Mouse (Mus musculus): ENCODE measurements around the gene Arl2bp. TPM values are rescaled to one million over a fixed set of nuclear protein-coding genes. Genes with fewer than 3 reads are reported as not detected.
A peak's percentile ranks its signal among the peaks of the same experiment; 100 is the strongest.

Gene Arl2bp
- polyA plus RNA-seq, 1 experiment from 2014 or later, result 141 TPM

DNA sequence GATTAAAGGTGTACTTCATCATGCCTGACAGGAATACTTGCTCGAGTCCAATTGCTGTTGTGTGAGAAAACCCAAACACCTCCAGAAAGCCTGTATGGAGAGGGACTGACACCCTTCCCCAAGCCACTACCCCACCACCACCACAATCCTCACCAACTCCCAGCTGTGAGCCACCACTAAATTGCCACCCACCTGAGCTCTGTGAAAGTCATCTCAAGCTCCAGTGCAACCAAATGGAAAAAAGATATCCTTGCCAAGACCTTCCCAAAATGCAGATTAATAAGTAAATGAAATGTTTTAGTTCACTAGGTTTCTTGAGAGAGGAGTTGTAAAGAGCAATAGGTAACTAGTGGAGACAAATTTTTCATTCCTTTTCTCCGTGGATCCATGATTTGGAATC lies 1.7 kb upstream of the Arl2bp start:
- WGBS, result 79% methylated on average over 2 of the region's 2 CpGs

DNA sequence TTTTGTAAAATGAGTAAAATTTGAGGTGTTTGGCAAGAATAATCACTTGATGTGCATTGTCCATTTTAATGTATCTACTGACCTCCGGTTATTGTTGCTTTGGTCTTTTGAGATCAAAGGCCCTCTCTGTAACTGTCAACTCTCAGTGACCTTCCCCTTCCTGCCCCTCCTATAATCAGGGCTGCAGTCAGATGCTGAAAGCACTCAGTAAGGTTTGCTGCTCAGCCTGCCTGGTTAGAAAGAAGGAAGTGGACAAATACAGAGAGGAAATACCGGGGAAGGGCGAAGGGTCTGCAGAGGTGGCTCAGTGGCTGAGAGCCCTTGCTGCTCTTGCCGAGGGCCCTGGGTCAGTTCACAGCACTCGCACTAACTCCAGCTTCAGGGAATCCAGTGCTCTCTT lies 8.0 kb downstream of the Arl2bp start:
- Histone ChIP-seq H3K36me3 (peaks cover 59% of the 10 kb centered on the region), H3K27ac (no peak overlapping the region), H3K27me3 (ENCODE audit: insufficient read depth, poor library complexity, severe bottlenecking) (no peaks in the 10 kb centered on the region), H3K9me3 (no peaks in the 10 kb centered on the region), H3K4me1 (no peaks in the 10 kb centered on the region), H3K4me3 (no peak overlapping the region)
- WGBS, result 79% methylated on average over 5 of the region's 5 CpGs
- DNase-seq (ENCODE audit: low spot score), result peak; percentile 57

More for the DNA sequence above, 1.7 kb upstream of the Arl2bp start:
- no peak overlapping the region for H3K27ac ChIP-seq
- no peak overlapping the region for H3K4me3 ChIP-seq
- no peaks in the 10 kb centered on the region for H3K27me3 ChIP-seq (ENCODE audit: insufficient read depth, poor library complexity, severe bottlenecking)
- H3K36me3 ChIP-seq, result peaks cover 24% of the 10 kb centered on the region
- no peak for DNase-seq (ENCODE audit: low spot score)
- H3K9me3 ChIP-seq, result no peaks in the 10 kb centered on the region
- peaks cover 3% of the 10 kb centered on the region for H3K4me1 ChIP-seq

DNA sequence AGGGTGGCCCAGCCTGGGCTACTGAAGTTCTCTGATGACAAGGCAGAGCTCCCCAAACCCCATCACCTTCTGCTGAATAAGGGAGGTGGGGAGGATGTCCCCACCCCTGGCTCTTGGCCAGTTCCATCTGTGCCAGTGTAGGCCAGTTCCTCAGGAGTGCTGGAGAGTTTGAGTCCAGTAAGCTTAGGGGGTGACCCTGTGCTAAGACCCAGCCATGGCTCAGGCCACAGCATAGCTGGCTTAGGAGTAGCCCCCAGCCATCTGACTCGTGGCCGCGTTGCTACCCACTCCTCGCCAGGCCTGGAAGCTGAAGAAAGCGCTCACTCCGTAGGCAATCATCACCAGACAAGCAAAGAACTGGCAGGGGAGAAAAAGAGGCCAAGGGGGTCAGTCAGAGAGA lies 9.5 kb downstream of the Arl2bp start:
- no peak overlapping the region for H3K27ac ChIP-seq
- 87% methylated on average over 6 of the region's 6 CpGs for whole genome bisulfite sequencing
- no peak overlapping the region for H3K4me3 ChIP-seq
- peak; percentile 70 for DNase-seq (ENCODE audit: low spot score)
- H3K27me3 ChIP-seq (ENCODE audit: insufficient read depth, poor library complexity, severe bottlenecking), result no peaks in the 10 kb centered on the region
- no peaks in the 10 kb centered on the region for H3K4me1 ChIP-seq
- H3K9me3 ChIP-seq, result no peaks in the 10 kb centered on the region
- H3K36me3 ChIP-seq, result peaks cover 44% of the 10 kb centered on the region

DNA sequence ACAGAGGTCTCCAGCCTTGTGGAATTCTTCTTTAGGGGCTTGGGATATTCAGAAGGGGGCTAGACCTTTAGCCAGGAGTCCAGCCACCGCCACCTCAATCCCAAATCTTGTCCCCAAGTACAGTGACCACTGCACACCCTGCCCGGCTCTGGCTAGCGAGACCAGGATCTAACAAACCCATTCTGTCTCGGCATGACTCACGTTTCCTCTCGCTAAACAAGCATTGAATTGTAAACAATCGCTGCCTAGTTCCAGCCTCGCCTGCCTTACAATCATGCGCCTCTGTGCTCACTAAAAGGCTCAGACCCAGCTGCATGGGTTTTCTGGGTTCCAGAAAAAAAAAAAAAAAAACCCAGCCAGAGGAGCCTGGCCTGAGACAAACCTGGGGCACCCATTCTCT lies 12.2 kb downstream of the Arl2bp start:
- Histone ChIP-seq H3K4me1 (no peaks in the 10 kb centered on the region; the same call in 1 of the 2 replicates), H3K36me3 (peaks cover 17% of the 10 kb centered on the region), H3K9me3 (no peaks in the 10 kb centered on the region), H3K27me3 (ENCODE audit: insufficient read depth, poor library complexity, severe bottlenecking) (peaks cover 4% of the 10 kb centered on the region; the same call in 1 of the 2 replicates), H3K27ac (peak overlapping the region; percentile 57), H3K4me3 (no peak overlapping the region)
- WGBS, result 55% methylated on average over 9 of the region's 9 CpGs
- peak; percentile 74 for DNase-seq (ENCODE audit: low spot score)

DNA sequence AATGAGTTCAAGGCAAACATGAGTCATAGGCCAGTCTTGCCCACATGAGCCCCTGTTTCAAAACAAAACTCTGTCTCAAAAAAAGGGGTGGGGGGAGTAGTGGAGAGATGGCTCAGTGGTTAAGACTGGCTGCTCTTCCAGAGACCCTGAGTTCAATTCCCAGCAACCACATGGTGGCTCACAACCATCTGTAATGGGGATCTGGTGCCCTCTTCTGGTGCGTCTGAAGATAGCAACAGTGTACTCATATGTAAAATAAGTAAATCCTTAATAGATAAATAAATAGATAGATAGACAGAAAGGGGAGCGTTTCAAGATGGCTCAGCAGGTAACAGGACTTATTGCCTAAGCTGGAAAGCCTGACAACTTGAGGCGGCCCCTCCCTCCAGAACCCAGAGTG lies 14.0 kb downstream of the Arl2bp start:
- peaks cover 4% of the 10 kb centered on the region for H3K27me3 ChIP-seq (ENCODE audit: insufficient read depth, poor library complexity, severe bottlenecking)
- no peak overlapping the region for H3K27ac ChIP-seq
- no peaks in the 10 kb centered on the region; the same call in 1 of the 2 replicates for H3K4me1 ChIP-seq
- 0 out of 2 replicates have a peak, but pooled peaks cover 3% of the 10 kb centered on the region for H3K36me3 ChIP-seq
- H3K9me3 ChIP-seq, result no peaks in the 10 kb centered on the region
- no peak overlapping the region for H3K4me3 ChIP-seq
- no peak for DNase-seq (ENCODE audit: low spot score)
- WGBS, result 77% methylated on average over 3 of the region's 3 CpGs

DNA sequence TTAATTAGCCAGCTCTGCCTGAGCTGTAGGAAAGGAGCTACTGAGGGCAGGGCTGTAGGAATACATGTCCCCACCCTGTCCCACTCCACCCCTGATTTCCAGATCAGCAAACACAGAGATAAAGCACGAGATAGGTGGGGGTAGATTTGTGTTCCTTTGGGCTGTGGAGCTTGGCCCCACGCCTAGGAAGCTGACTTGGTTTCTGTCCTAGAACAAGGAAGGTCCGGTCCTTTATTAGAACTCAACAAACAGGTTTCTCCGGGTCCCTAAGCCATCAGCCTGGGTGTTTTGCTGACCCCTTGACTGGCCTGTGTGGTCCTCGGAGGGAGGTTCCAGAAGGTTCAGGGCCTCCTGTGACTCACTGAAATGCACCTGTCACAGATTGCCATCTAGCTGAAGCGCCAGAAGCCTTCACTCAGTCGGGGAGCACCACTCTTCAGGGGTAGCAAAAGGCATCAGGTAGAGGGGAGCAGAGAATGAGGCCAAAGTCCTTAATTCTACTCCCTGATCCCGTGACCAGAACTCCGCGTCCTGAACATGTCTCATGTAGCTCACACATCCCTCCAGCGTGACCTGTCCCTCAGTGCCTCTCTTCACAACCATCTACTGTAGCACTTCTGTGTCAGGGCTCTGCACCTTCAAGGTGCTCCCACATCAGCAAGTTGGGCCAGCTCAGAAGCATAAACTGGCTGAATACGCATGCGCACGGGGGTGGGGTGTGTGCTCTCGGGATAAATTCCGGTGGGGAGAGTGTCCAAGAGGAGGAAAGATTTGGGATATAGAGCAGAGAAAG lies 16.5 kb downstream of the Arl2bp start:
- 78% methylated on average over 16 of the region's 16 CpGs for WGBS
- no peak for DNase-seq (ENCODE audit: low spot score)
- Histone ChIP-seq H3K4me1 (no peaks in the 10 kb centered on the region; the same call in 1 of the 2 replicates), H3K27ac (no peak overlapping the region), H3K9me3 (no peaks in the 10 kb centered on the region), H3K27me3 (ENCODE audit: insufficient read depth, poor library complexity, severe bottlenecking) (peaks cover 4% of the 10 kb centered on the region), H3K4me3 (no peak overlapping the region), H3K36me3 (no peaks in the 10 kb centered on the region)

DNA sequence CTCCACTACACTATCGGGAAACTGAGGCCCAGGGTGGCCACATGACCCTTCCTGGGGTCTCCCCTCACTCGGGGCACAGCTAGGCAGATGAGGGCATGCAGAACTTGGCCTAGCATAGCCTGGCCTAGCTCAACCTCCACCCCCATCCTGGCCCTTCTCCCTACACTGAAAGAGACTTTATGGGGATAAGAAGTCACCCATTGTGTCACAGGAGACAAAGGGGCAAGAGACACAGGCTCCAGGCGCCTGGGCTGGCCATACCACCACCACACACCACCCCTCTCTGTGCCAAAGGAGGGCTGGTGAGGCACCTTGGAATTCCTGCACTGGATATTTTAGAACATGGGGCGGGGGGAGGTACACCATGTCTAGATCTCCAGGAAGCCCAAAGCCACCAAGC lies 17.9 kb downstream of the Arl2bp start:
- Histone ChIP-seq H3K4me1 (no peaks in the 10 kb centered on the region; the same call in 1 of the 2 replicates), H3K36me3 (no peaks in the 10 kb centered on the region), H3K27me3 (ENCODE audit: insufficient read depth, poor library complexity, severe bottlenecking) (peaks cover 4% of the 10 kb centered on the region), H3K27ac (no peak overlapping the region), H3K9me3 (no peaks in the 10 kb centered on the region), H3K4me3 (no peak overlapping the region)
- 58% methylated on average over 4 of the region's 4 CpGs for WGBS
- DNase-seq (ENCODE audit: low spot score), result no peak

DNA sequence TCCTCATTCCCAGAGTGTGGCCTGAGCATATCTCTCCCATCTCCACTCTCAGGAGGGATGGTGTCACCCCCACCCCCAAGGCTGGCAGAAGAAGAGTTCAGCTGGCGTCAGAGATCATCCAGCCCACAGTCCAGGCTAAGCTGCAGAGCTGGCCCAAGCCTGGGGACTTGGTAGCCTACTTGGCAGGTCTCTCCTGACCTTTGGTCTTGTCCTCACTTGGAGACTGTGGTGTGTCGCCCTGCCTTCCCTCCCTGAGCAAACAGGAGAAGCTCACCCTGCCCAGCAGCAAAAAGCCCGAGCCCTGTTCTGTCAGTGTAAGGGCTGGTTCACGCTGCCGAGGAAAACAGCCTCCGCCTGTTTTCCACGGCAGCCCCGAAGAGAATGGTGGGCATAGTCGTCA lies 19.6 kb downstream of the Arl2bp start:
- no peak overlapping the region for H3K4me3 ChIP-seq
- H3K36me3 ChIP-seq, result no peaks in the 10 kb centered on the region
- H3K27ac ChIP-seq, result no peak overlapping the region
- H3K9me3 ChIP-seq, result no peaks in the 10 kb centered on the region
- WGBS, result 53% methylated on average over 9 of the region's 9 CpGs
- DNase-seq (ENCODE audit: low spot score), result no peak
- H3K4me1 ChIP-seq, result no peaks in the 10 kb centered on the region; the same call in 1 of the 2 replicates
- H3K27me3 ChIP-seq (ENCODE audit: insufficient read depth, poor library complexity, severe bottlenecking), result peaks cover 4% of the 10 kb centered on the region

DNA sequence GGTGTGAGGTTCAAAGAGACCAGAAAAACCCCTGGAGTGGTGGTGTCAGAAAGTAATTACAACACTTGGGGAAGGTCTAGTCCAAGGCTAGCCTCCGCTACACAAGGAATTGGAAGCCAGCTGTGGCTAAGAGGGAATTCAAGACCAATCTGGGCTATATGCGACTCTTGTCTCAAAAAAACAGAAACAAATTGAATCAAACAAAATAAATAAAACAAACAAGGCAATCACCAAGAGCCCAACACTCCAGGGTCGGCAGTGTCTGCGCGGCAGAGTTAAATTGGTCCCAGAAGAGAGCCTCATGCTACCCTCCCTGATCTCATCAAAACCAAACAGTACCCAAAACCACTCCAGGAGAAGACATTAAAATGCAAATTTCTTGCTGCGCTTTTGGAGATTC lies 28.3 kb downstream of the Arl2bp start:
- Histone ChIP-seq H3K4me1 (peaks cover 10% of the 10 kb centered on the region), H3K4me3 (no peak overlapping the region), H3K9me3 (no peaks in the 10 kb centered on the region), H3K27ac (no peak overlapping the region), H3K36me3 (no peaks in the 10 kb centered on the region), H3K27me3 (ENCODE audit: insufficient read depth, poor library complexity, severe bottlenecking) (peaks cover 74% of the 10 kb centered on the region)
- DNase-seq (ENCODE audit: low spot score), result no peak
- WGBS, result 3% methylated on average over 6 of the region's 6 CpGs

DNA sequence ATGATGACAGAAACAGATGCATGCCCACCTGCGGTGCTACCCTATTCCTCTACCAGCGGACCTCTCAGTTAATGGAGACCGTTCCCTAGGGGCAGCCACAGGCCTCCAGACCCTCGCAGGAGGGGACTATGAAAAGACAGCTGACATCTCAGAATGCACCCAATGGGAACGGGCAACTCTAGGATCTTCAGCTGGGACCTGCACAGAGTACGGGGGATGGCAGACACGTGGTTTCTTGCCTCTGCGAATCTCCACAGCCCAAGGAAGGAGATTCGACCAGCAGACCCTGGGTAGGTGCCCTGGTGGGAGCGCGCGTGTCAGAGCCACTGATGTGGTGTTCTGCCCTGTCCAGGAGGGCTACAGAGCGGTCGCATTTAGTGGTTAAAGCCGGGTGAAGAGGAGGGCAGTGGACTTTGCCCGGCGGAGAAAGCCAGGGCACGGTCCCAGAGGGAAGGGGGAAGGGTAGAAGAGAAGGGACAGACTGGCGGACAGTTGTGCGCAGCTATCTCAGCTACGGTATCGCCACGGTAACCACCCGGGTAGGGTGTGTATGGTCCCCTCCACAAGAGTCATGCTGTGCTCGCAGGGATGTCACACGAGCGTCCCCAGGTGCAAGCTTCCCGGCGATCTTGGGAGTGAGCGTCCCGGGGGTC lies 29.1 kb downstream of the Arl2bp start:
- Histone ChIP-seq H3K27ac (no peak overlapping the region), H3K27me3 (ENCODE audit: insufficient read depth, poor library complexity, severe bottlenecking) (peaks cover 74% of the 10 kb centered on the region), H3K9me3 (no peaks in the 10 kb centered on the region), H3K36me3 (no peaks in the 10 kb centered on the region), H3K4me1 (peaks cover 10% of the 10 kb centered on the region), H3K4me3 (peak overlapping the region; percentile 57)
- DNase-seq (ENCODE audit: low spot score), result no peak
- under 1% methylated on average over 31 of the region's 31 CpGs for WGBS

DNA sequence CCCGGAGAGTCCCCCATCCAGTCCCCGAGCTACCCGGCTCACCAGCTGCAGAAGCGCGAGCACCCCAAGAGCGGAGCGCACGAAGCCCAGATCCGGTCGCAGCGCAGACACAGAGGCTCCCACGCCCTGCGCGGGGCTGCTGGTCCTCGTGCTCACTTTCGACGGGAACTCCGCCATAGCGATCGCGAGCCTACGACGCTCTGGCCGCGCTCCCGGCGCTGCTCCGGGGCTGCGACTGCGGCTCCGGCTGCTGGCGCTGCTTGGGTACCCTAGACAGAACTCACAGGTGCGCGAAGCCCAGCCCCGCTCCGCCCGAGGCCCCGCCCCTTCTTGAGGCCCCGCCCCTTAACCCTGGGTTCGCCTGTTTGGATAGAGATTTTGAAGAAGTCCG lies 29.6 kb downstream of the Arl2bp start, which contains the start of gene Pllp:
TSS of gene Pllp (minus strand) at position 285 of the 391 bp plus-strand sequence.
- under 1% methylated on average over 41 of the region's 41 CpGs for WGBS
- Histone ChIP-seq H3K4me3 (peak within 1 kb of the TSS; percentile 57), H3K4me1 (peaks cover 10% of the 10 kb centered on the region), H3K36me3 (no peaks in the 10 kb centered on the region), H3K27me3 (ENCODE audit: insufficient read depth, poor library complexity, severe bottlenecking) (peaks cover 74% of the 10 kb centered on the region), H3K9me3 (no peaks in the 10 kb centered on the region), H3K27ac (no peak within 1 kb of the TSS)
- DNase-seq (ENCODE audit: low spot score), result no peak

DNA sequence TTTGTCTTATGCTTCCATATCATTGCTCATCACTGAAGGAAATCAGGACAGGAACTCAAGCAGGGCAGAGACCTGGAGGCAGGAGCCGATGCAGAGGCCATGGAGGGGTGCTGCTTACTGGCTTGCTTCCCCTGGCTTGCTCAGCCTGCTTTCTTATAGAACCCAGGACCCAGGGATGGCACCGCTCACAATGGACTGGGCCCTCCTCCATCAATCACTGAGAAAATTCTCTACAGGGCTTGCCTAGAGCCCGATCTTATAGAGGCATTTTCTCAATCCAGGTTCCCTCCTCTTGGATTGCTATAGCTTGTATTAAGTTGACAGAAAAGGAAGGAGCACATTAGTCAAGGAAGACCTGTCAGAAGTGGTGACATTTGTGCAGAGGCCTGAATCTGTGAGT lies 30.2 kb downstream of the Arl2bp start:
- no peaks in the 10 kb centered on the region for H3K36me3 ChIP-seq
- H3K9me3 ChIP-seq, result no peaks in the 10 kb centered on the region
- H3K27ac ChIP-seq, result no peak overlapping the region
- peaks cover 74% of the 10 kb centered on the region for H3K27me3 ChIP-seq (ENCODE audit: insufficient read depth, poor library complexity, severe bottlenecking)
- 57% methylated on average over 3 of the region's 3 CpGs for WGBS
- peak overlapping the region; percentile 57; the same call in 1 of the 2 replicates for H3K4me3 ChIP-seq
- no peak for DNase-seq (ENCODE audit: low spot score)
- peaks cover 10% of the 10 kb centered on the region for H3K4me1 ChIP-seq

DNA sequence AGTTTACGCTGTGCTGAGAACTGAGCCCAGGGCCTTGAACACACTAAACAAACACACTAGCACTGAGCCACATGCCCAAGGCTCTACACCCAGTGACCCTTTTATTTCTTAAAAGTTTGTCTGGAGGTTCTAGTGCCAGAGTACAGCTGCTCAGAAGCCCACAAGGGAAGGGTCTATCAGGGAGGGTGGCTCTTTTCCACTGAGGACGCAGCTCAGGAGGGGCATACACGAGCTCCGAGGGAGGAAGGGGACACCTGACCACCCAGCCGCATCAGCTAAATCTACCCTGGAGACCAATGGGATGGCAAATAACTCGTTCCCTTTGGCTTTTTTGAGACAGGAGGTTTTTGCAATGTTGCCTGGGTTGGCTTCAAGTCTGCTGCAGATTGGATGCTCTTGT lies 31.6 kb downstream of the Arl2bp start:
- no peaks in the 10 kb centered on the region for H3K9me3 ChIP-seq
- peaks cover 13% of the 10 kb centered on the region for H3K4me1 ChIP-seq
- DNase-seq (ENCODE audit: low spot score), result no peak
- H3K27me3 ChIP-seq (ENCODE audit: insufficient read depth, poor library complexity, severe bottlenecking), result peaks cover 61% of the 10 kb centered on the region
- no peak overlapping the region for H3K27ac ChIP-seq
- 80% methylated on average over 6 of the region's 6 CpGs for WGBS
- H3K4me3 ChIP-seq, result no peak overlapping the region
- no peaks in the 10 kb centered on the region for H3K36me3 ChIP-seq

All from heart, embryonic 10.5 days (tissue).